Mouse (Mus musculus) limb, embryonic 14.5 days (tissue): ENCODE measurements around the gene Abtb2. TPM values are rescaled to one million over a fixed set of nuclear protein-coding genes. Genes with fewer than 3 reads are reported as not detected.

Experiments used
- ATAC-seq: fragments of 200-750 bp; cut with Nextera tagmentation; 2 replicates; pipeline ENCODE4 v1.8.0; 2017; ENCODE audit warnings: low read depth, moderate number of reproducible peaks, moderate TSS enrichment; ENCODE audit not compliant: low FRiP score
- DNase-seq: peaks from one replicate; pipeline ENCODE4 v3.0.0-alpha.2; 2015; ENCODE audit warnings: low spot score
- H3K27ac ChIP-seq: fragments of 300-500 bp; sonication (generic); replicated peaks from 2 replicates; pipeline ENCODE4 v1.5.1; 2014; ENCODE audit warnings: low read depth, mild to moderate bottlenecking, low read length, moderate library complexity, mixed read lengths
- H3K27me3 ChIP-seq: fragments of 300-500 bp; sonication (generic); 2 replicates; pipeline ENCODE4 v1.6.1; 2014; ENCODE audit warnings: low read length, mixed read lengths; ENCODE audit not compliant: control insufficient read depth, insufficient read depth
- H3K36me3 ChIP-seq: fragments of 300-500 bp; sonication (generic); 2 replicates; pipeline ENCODE4 v1.6.1; 2014; ENCODE audit warnings: mild to moderate bottlenecking, low read length, moderate library complexity, mixed read lengths; ENCODE audit not compliant: control insufficient read depth, insufficient read depth
- H3K4me1 ChIP-seq: fragments of 300-500 bp; sonication (generic); 2 replicates; pipeline ENCODE4 v1.6.1; 2014; ENCODE audit warnings: antibody characterized with exemption, low read length, mixed read lengths; ENCODE audit not compliant: control insufficient read depth, insufficient read depth
- H3K4me2 ChIP-seq: fragments of 300-500 bp; sonication (generic); replicated peaks from 2 replicates; pipeline ENCODE4 v1.6.1; 2014; ENCODE audit warnings: low read depth, mild to moderate bottlenecking, low read length, moderate library complexity; ENCODE audit not compliant: severe bottlenecking
- H3K4me3 ChIP-seq: fragments of 300-500 bp; sonication (generic); replicated peaks from 2 replicates; pipeline ENCODE4 v1.5.1; 2014; ENCODE audit warnings: low read length
- H3K9ac ChIP-seq: fragments of 300-500 bp; sonication (generic); 2 replicates; pipeline ENCODE4 v1.6.1; 2014; ENCODE audit warnings: mild to moderate bottlenecking, low read depth, low read length, moderate library complexity; ENCODE audit not compliant: severe bottlenecking
- H3K9me3 ChIP-seq: fragments of 300-500 bp; sonication (generic); 2 replicates; pipeline ENCODE4 v1.6.1; 2016; ENCODE audit warnings: low read length; ENCODE audit not compliant: control insufficient read depth
- POLR2A ChIP-seq: fragments of 200-500 bp; IDR thresholded peaks from 2 replicates; pipeline ENCODE4 v1.8.0; 2012; ENCODE audit warnings: inconsistent platforms, mild to moderate bottlenecking, moderate library complexity, borderline replicate concordance; ENCODE audit not compliant: insufficient read depth, insufficient read length; ENCODE audit errors: extremely low read depth
- WGBS: fragments of 180-500 bp; shearing (Covaris S2); extraction: QIAGEN DNeasy Blood & Tissue Kit; methylation state at CpG from one replicate; pipeline ENCODE4 v1.1.7; 2014; 5-methylcytosine and 5-hydroxymethylcytosine counted together
- polyA plus RNA-seq, 2 experiments: library from polyadenylated mRNA; depleted of rRNA in 1 of 2; stranded (reverse) in 1 of 2; unstranded in 1 of 2; fragments of >200 nt; fragmentation: Nextera tagmentation in 1 of 2; extraction: Ambion mirVana in 1 of 2; gene quantifications; 2 replicates each; pipeline versions ENCODE4 v1.2.1 to v1.2.3; 2012 to 2014

Gene Abtb2
- polyA plus RNA-seq, 2 experiments: 15.6 to 22.7 TPM

DNA sequence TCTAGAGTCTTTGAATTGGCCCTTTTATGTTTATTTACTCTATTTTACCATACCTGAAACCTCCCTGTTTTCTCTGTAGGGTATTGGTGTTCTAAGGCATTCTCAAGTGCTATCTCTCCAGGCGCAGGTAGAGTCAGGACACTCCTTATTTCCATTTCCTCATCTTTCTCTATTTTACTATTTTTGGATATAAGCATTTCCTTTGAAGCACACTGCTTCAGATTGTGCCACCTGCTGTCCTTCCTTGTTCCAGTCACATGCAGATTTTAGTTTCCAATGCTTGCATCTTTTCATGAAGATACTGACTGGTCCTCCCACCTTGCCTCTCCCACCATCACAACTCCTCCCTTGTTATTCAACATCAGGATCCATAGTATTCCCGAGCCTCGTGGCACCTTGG is 47.8 kb downstream of the Abtb2 start:
- no peak for ATAC-seq
- Histone ChIP-seq H3K27ac (no peak overlapping the region), H3K4me3 (no peak overlapping the region), H3K4me2 (no peak overlapping the region), H3K4me1 (peaks cover 23% of the 10 kb centered on the region), H3K36me3 (no peaks in the 10 kb centered on the region), H3K9me3 (no peaks in the 10 kb centered on the region), H3K27me3 (no peaks in the 10 kb centered on the region), H3K9ac (no peak overlapping the region)
- DNase-seq: no peak
- TF ChIP-seq POLR2A: no peak
- 74% methylated on average over 3 of the region's 3 CpGs for WGBS

- no peaks in the 10 kb centered on the region for H3K27me3 ChIP-seq
- peaks cover 14% of the 10 kb centered on the region for H3K4me1 ChIP-seq
- TF ChIP-seq POLR2A: no peak
- H3K27ac ChIP-seq: no peak overlapping the region
- no peak overlapping the region for H3K4me2 ChIP-seq
- DNase-seq: no peak
- H3K9ac ChIP-seq: no peak overlapping the region
- H3K36me3 ChIP-seq: no peaks in the 10 kb centered on the region
- H3K4me3 ChIP-seq: no peak overlapping the region
- ATAC-seq: no peak
- 92% methylated on average over 5 of the region's 5 CpGs for WGBS
- H3K9me3 ChIP-seq: no peaks in the 10 kb centered on the region
Observed at GRCm38 (mm10) chr2:103615028-103615427, 48.9 kb downstream of the Abtb2 start.

GRCm38 (mm10) chr2:103618407-103618806 is 52.3 kb downstream of the Abtb2 start:
- H3K27me3 ChIP-seq: no peaks in the 10 kb centered on the region
- ATAC-seq (no peak), DNase-seq (no peak)
- H3K4me2 ChIP-seq: no peak overlapping the region
- H3K36me3 ChIP-seq: no peaks in the 10 kb centered on the region
- no peak overlapping the region for H3K9ac ChIP-seq
- no peak overlapping the region for H3K4me3 ChIP-seq
- no peaks in the 10 kb centered on the region for H3K9me3 ChIP-seq
- H3K27ac ChIP-seq: no peak overlapping the region
- no peak for TF ChIP-seq POLR2A
- H3K4me1 ChIP-seq: peaks cover 11% of the 10 kb centered on the region

DNA sequence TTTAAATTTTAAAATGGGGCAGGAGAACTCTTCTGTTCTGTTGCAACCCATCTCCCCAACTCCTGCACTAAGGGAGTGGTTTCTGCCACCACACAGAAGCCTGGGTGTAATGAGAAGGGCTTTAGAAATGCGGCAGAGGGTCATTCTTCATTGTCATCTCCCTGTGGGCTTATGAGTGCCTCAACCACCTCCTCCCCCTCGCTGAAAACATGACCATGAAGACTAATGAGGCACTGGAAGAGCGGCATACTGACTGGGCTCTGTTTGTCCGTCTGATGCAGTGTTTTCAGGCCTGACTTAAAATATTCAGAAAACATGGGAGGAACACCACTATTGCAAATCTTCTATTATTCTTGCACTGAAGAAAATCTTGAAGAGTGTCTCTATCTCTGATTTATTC is 56.8 kb downstream of the Abtb2 start:
- H3K36me3 ChIP-seq: no peaks in the 10 kb centered on the region
- 58% methylated on average over 4 of the region's 4 CpGs for WGBS
- no peak for ATAC-seq

GRCm38 (mm10) chr2:103625349-103625932 is 59.3 kb downstream of the Abtb2 start:
- DNase-seq (no peak), ATAC-seq (no peak)
- Histone ChIP-seq H3K9ac (no peak overlapping the region), H3K36me3 (no peaks in the 10 kb centered on the region), H3K4me3 (no peak overlapping the region), H3K27ac (no peak overlapping the region), H3K4me2 (no peak overlapping the region), H3K27me3 (no peaks in the 10 kb centered on the region), H3K4me1 (peaks cover 24% of the 10 kb centered on the region; the same call in 1 of the 2 replicates), H3K9me3 (no peaks in the 10 kb centered on the region)
- no peak for TF ChIP-seq POLR2A
- WGBS: 36% methylated on average over 7 of the region's 7 CpGs

More for the DNA sequence above, 56.8 kb downstream of the Abtb2 start:
- Histone ChIP-seq H3K9ac (no peak overlapping the region), H3K4me2 (no peak overlapping the region), H3K27me3 (no peaks in the 10 kb centered on the region), H3K27ac (no peak overlapping the region), H3K4me1 (peaks cover 18% of the 10 kb centered on the region), H3K4me3 (no peak overlapping the region), H3K9me3 (no peaks in the 10 kb centered on the region)
- no peak for DNase-seq
- TF ChIP-seq POLR2A: no peak

- Histone ChIP-seq H3K4me3 (no peak overlapping the region), H3K4me1 (peaks cover 33% of the 10 kb centered on the region)
Observed at GRCm38 (mm10) chr2:103627101-103627500, 61.0 kb downstream of the Abtb2 start.

More at GRCm38 (mm10) chr2:103627101-103627500, 61.0 kb downstream of the Abtb2 start:
- DNase-seq (no peak), ATAC-seq (no peak)
- 65% methylated on average over 7 of the region's 7 CpGs for WGBS
- Histone ChIP-seq H3K9ac (no peak overlapping the region), H3K27me3 (no peaks in the 10 kb centered on the region), H3K9me3 (no peaks in the 10 kb centered on the region), H3K36me3 (no peaks in the 10 kb centered on the region), H3K27ac (no peak overlapping the region), H3K4me2 (no peak overlapping the region)
- TF ChIP-seq POLR2A: no peak
